ENCODE assay signal across 11 mouse cellular contexts in the genomic region with DNA sequence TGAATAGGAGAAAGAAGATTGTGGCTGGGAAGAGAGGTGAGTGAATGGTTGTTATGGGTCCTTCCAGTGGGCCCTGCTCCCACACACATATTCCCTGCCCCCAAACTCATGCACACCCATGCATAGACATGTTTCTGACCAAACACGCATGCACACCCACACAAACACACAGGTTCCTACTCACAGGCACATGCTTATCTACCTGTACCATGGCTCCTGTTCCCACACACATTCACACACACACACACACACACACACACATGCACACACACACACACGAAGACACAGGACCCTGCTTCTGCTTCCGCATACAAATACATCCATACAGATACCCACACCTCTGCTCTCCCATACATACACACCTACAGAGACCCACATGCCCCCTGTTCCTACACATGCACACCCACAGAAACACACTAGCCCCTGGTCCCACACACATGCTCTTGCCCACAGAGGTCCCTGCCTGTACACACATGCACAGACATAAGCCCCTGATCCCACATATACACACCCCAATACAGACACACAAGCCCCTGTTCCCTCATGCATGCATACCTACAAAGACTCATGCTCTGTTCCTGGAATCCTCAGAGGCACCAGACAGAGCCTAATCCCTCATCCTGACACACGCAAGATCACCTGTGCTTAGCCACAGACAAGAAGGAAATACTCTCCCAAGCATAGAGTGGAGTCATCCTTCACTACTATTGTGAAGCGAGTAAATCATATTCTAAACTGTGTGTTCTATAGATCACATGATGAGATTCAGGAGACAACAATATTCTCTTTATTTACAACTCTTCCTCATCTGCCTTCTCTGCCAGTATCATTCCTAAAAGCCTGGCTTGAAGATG.
DNase-seq lines count a peak whose midpoint lies in the region; ATAC-seq lines count a peak whose summit lies in the region.
"Had no signal": no experiment of that assay in that cellular context is flagged by ENCODE, and none has a peak within 500 bp of the region (broad histone marks: within the 10 kb centered on the region; RNA-seq: fewer than 3 reads in every experiment).

No protein-coding gene starts in this region.

- no peak overlapping the region for H3K27ac ChIP-seq in forebrain, embryonic 16.5 days (ENCODE audit: low read length)
- no peak overlapping the region for H3K27ac ChIP-seq in forebrain, embryonic 14.5 days (ENCODE audit: low read depth, low read length)
- no peak overlapping the region for H3K27ac ChIP-seq in neural tube, embryonic 11.5 days (ENCODE audit: low read depth, low read length)
- no peak overlapping the region for H3K27ac ChIP-seq in intestine, embryonic 16.5 days (ENCODE audit: low read length)
- no peak overlapping the region; the same call in 1 of the 2 replicates for H3K27ac ChIP-seq in neural tube, embryonic 14.5 days (ENCODE audit: low read depth, low read length)
- H3K27ac ChIP-seq: gastrocnemius, adult 2 months had no signal

- peaks cover 3% of the 10 kb centered on the region for H3K4me1 ChIP-seq in forebrain, embryonic 16.5 days (replicated peaks; ENCODE audit: control insufficient read depth, insufficient read depth, low read length)
- H3K4me1 ChIP-seq in forebrain, embryonic 14.5 days (ENCODE audit: control insufficient read depth, insufficient read depth, low read length), result peaks cover 7% of the 10 kb centered on the region
- peaks cover 15% of the 10 kb centered on the region; the same call in 1 of the 2 replicates for H3K4me1 ChIP-seq in neural tube, embryonic 11.5 days (ENCODE audit: control insufficient read depth, insufficient read depth, low read length)
- peaks cover 12% of the 10 kb centered on the region for H3K4me1 ChIP-seq in intestine, embryonic 16.5 days (ENCODE audit: control insufficient read depth, insufficient read depth, low read length)
- peaks cover 11% of the 10 kb centered on the region; the same call in 1 of the 2 replicates for H3K4me1 ChIP-seq in neural tube, embryonic 14.5 days (ENCODE audit: control insufficient read depth, insufficient read depth, low read length)

- 0 out of 2 replicates have a peak, but pooled peaks have one; percentile 20 for ATAC-seq in forebrain, embryonic 16.5 days
- ATAC-seq in forebrain, embryonic 14.5 days, result no peak
- peak; percentile 6; the same call in 1 of the 2 replicates for ATAC-seq in neural tube, embryonic 11.5 days (ENCODE audit: insufficient read depth, low FRiP score, low TSS enrichment)
- ATAC-seq in intestine, embryonic 16.5 days, result peak; percentile 24; the same call in 1 of the 2 replicates
- peak; percentile 62 for ATAC-seq in neural tube, embryonic 14.5 days (ENCODE audit: low read depth)
- no peak for ATAC-seq in megakaryocyte progenitor cell, adult 5-6 weeks (replicated peaks; ENCODE audit: poor library complexity)

- WGBS in forebrain, embryonic 16.5 days, result 87% methylated on average over 5 of the region's 5 CpGs
- WGBS in forebrain, embryonic 14.5 days, result 86% methylated on average over 5 of the region's 5 CpGs
- 78% methylated on average over 5 of the region's 5 CpGs for WGBS in neural tube, embryonic 11.5 days
- 78% methylated on average over 5 of the region's 5 CpGs for WGBS in intestine, embryonic 16.5 days
- WGBS in neural tube, embryonic 14.5 days, result 70% methylated on average over 5 of the region's 5 CpGs

- no peaks in the 10 kb centered on the region for H3K27me3 ChIP-seq in forebrain, embryonic 16.5 days (replicated peaks; ENCODE audit: control insufficient read depth, insufficient read depth, low read length)
- no peaks in the 10 kb centered on the region for H3K27me3 ChIP-seq in forebrain, embryonic 14.5 days (replicated peaks; ENCODE audit: control insufficient read depth, insufficient read depth, low read length)
- no peaks in the 10 kb centered on the region for H3K27me3 ChIP-seq in neural tube, embryonic 11.5 days (ENCODE audit: control insufficient read depth, insufficient read depth, low read length)
- H3K27me3 ChIP-seq in intestine, embryonic 16.5 days (replicated peaks; ENCODE audit: control insufficient read depth, insufficient read depth, low read length), result no peaks in the 10 kb centered on the region
- no peaks in the 10 kb centered on the region for H3K27me3 ChIP-seq in neural tube, embryonic 14.5 days (ENCODE audit: control insufficient read depth, insufficient read depth, low read length)

- no peak overlapping the region for H3K4me2 ChIP-seq in forebrain, embryonic 16.5 days (ENCODE audit: low read length)
- no peak overlapping the region for H3K4me2 ChIP-seq in forebrain, embryonic 14.5 days (ENCODE audit: low read length)
- H3K4me2 ChIP-seq in neural tube, embryonic 11.5 days (ENCODE audit: low read depth), result peak overlapping the region; percentile 14; the same call in 1 of the 2 replicates
- no peak overlapping the region for H3K4me2 ChIP-seq in intestine, embryonic 16.5 days (ENCODE audit: low read depth, low read length)
- H3K4me2 ChIP-seq in neural tube, embryonic 14.5 days (ENCODE audit: low read depth, low read length), result no peak overlapping the region

- H3K4me3 ChIP-seq in forebrain, embryonic 16.5 days (replicated peaks; ENCODE audit: low read length), result no peak overlapping the region
- no peak overlapping the region for H3K4me3 ChIP-seq in forebrain, embryonic 14.5 days (ENCODE audit: low read depth, low read length)
- H3K4me3 ChIP-seq in neural tube, embryonic 11.5 days (ENCODE audit: low read depth, low read length), result no peak overlapping the region
- H3K4me3 ChIP-seq in intestine, embryonic 16.5 days (ENCODE audit: low read length), result no peak overlapping the region
- no peak overlapping the region for H3K4me3 ChIP-seq in neural tube, embryonic 14.5 days (ENCODE audit: low read depth, low read length)

- H3K36me3 ChIP-seq in forebrain, embryonic 16.5 days (ENCODE audit: control insufficient read depth, insufficient read depth), result no peaks in the 10 kb centered on the region
- no peaks in the 10 kb centered on the region for H3K36me3 ChIP-seq in forebrain, embryonic 14.5 days (ENCODE audit: control insufficient read depth, insufficient read depth, low read length)
- no peaks in the 10 kb centered on the region for H3K36me3 ChIP-seq in neural tube, embryonic 11.5 days (ENCODE audit: control insufficient read depth, insufficient read depth, low read length)
- H3K36me3 ChIP-seq in intestine, embryonic 16.5 days (ENCODE audit: control insufficient read depth, insufficient read depth, low read length), result no peaks in the 10 kb centered on the region
- no peaks in the 10 kb centered on the region for H3K36me3 ChIP-seq in neural tube, embryonic 14.5 days (ENCODE audit: control insufficient read depth, insufficient read depth, low read length)

- no peaks in the 10 kb centered on the region for H3K9me3 ChIP-seq in forebrain, embryonic 16.5 days (ENCODE audit: control insufficient read depth, low read length)
- H3K9me3 ChIP-seq in forebrain, embryonic 14.5 days (replicated peaks; ENCODE audit: control insufficient read depth, low read length), result no peaks in the 10 kb centered on the region
- no peaks in the 10 kb centered on the region for H3K9me3 ChIP-seq in neural tube, embryonic 11.5 days (ENCODE audit: control insufficient read depth, low read length)
- no peaks in the 10 kb centered on the region for H3K9me3 ChIP-seq in intestine, embryonic 16.5 days (ENCODE audit: control insufficient read depth, low read length)
- H3K9me3 ChIP-seq in neural tube, embryonic 14.5 days (ENCODE audit: control insufficient read depth, low read length), result no peaks in the 10 kb centered on the region

- DNase-seq in forebrain, embryonic 14.5 days (ENCODE audit: low spot score), result no peak
- DNase-seq in neural tube, embryonic 11.5 days (ENCODE audit: low spot score), result no peak
- no peak for DNase-seq in neural tube, embryonic 10.5 days (ENCODE audit: extremely low spot score, low spot score)
- no peak for DNase-seq in right cerebral cortex, postnatal 4 days
- DNase-seq: cerebellum, adult 9-10 months; gastrocnemius, adult 2 months; thymus, postnatal 4 days had no signal

- no peak overlapping the region for H3K9ac ChIP-seq in forebrain, embryonic 16.5 days (replicated peaks; ENCODE audit: low read depth, low read length)
- H3K9ac ChIP-seq in forebrain, embryonic 14.5 days (ENCODE audit: low read length), result no peak overlapping the region
- peak overlapping the region; percentile 26; the same call in 1 of the 2 replicates for H3K9ac ChIP-seq in neural tube, embryonic 11.5 days (ENCODE audit: low read length)
- H3K9ac ChIP-seq in intestine, embryonic 16.5 days (ENCODE audit: low read depth, low read length), result no peak overlapping the region
- no peak overlapping the region for H3K9ac ChIP-seq in neural tube, embryonic 14.5 days (replicated peaks; ENCODE audit: low read depth, low read length)

Comparison
In these comparisons a context has a peak if more than half of its experiments do, and no peak if none do; other contexts are left out.
1. ATAC-seq: peak in forebrain, embryonic 16.5 days (single experiment), neural tube, embryonic 11.5 days (single experiment), intestine, embryonic 16.5 days (single experiment) and neural tube, embryonic 14.5 days (single experiment); none in forebrain, embryonic 14.5 days (single experiment) and megakaryocyte progenitor cell, adult 5-6 weeks (single experiment).